Mouse (Mus musculus): ENCODE results near the gene Igf2bp1. TPM values are rescaled to one million over a fixed set of nuclear protein-coding genes. Genes with fewer than 3 reads are reported as not detected.
A peak's percentile ranks its signal among the peaks of the same experiment; 100 is the strongest.

Igf2bp1 gene
- 24.9 and 28.5 TPM in 2 replicates for polyA plus RNA-seq (2014; fragmentation: Nextera tagmentation; extraction: Ambion mirVana)

GRCm38 (mm10) chr11:96005403-96006271, at the start of gene Igf2bp1:
Igf2bp1 (minus strand) TSS chr11:96005940.
- no peaks in the 10 kb centered on the region for H3K27me3 ChIP-seq (ENCODE audit: control insufficient read depth, insufficient read depth, low read length)
- peak within 1 kb of the TSS; percentile 95 for H3K27ac ChIP-seq (ENCODE audit: low read length)
- peaks cover 24% of the 10 kb centered on the region for H3K4me1 ChIP-seq (ENCODE audit: control insufficient read depth, insufficient read depth, low read length)
- WGBS, result 1% methylated on average over 66 of the region's 74 CpGs
- no peaks in the 10 kb centered on the region for H3K9me3 ChIP-seq (ENCODE audit: control insufficient read depth, low read depth, low read length)
- peak within 1 kb of the TSS; percentile 94 for H3K4me2 ChIP-seq (replicated peaks; ENCODE audit: low read depth, low read length)
- no peaks in the 10 kb centered on the region for H3K36me3 ChIP-seq (ENCODE audit: control insufficient read depth, insufficient read depth, low read length)
- peak within 1 kb of the TSS; percentile 62 for H3K4me3 ChIP-seq (ENCODE audit: low read depth, low read length)
- peak; percentile 46; the same call in 1 of the 2 replicates for ATAC-seq (ENCODE audit: insufficient number of reproducible peaks, insufficient read depth, low FRiP score, low read depth)
- peak within 1 kb of the TSS; percentile 95 for H3K9ac ChIP-seq (replicated peaks; ENCODE audit: low read depth, low read length)

DNA sequence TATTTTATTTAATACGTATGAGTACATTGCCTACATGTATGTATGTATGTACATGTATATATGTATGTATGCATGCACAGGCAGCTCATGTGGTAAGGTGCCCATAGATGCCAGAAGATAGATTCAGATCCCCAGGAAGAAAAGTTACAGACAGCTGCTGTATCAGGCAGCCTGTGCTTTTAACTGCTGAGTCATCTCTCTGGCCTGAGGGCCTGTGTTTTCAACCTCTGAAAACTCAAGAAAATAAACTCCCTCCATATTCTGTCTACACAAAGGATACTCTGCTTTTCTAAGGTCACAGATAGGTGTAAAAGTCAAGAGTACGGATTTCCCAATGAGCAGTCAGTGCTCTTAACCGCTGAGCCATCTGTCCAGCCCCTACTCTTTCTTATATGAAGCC, 45.1 kb upstream of the Igf2bp1 start:
- no peak for ATAC-seq (ENCODE audit: insufficient number of reproducible peaks, insufficient read depth, low FRiP score, low read depth)

DNA sequence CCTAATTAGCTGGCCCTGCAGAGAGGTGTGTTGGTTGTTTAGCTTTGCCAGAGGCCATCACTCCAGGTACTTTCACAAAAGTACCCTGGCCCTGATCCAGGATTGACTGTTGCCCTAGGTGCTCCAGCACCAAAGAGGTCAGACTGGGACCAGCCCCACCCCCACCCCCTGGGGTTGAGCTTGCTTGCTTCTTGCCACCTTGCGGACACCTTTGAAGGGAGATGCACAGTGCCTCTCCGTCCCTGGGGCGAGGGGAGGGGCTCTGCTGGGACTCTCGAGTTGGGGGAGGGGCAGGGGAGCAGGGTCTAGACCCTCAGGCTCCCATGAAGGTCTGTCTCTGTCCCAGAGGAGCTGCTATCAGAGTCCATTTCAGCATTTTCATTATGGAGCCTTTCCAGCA, 44.2 kb upstream of the Igf2bp1 start:
- H3K27me3 ChIP-seq (ENCODE audit: control insufficient read depth, insufficient read depth, low read length), result no peaks in the 10 kb centered on the region
- H3K9ac ChIP-seq (replicated peaks; ENCODE audit: low read depth, low read length), result no peak overlapping the region
- H3K4me2 ChIP-seq (replicated peaks; ENCODE audit: low read depth, low read length), result no peak overlapping the region
- no peak overlapping the region for H3K27ac ChIP-seq (ENCODE audit: low read length)
- no peaks in the 10 kb centered on the region for H3K9me3 ChIP-seq (ENCODE audit: control insufficient read depth, low read depth, low read length)
- WGBS, result 83% methylated on average over 4 of the region's 4 CpGs
- H3K4me1 ChIP-seq (ENCODE audit: control insufficient read depth, insufficient read depth, low read length), result no peaks in the 10 kb centered on the region
- H3K4me3 ChIP-seq (ENCODE audit: low read depth, low read length), result no peak overlapping the region
- no peak for ATAC-seq (ENCODE audit: insufficient number of reproducible peaks, insufficient read depth, low FRiP score, low read depth)
- peaks cover 63% of the 10 kb centered on the region for H3K36me3 ChIP-seq (ENCODE audit: control insufficient read depth, insufficient read depth, low read length)

More for the DNA sequence above, 45.1 kb upstream of the Igf2bp1 start:
- Histone ChIP-seq H3K4me1 (ENCODE audit: control insufficient read depth, insufficient read depth, low read length) (no peaks in the 10 kb centered on the region), H3K27me3 (ENCODE audit: control insufficient read depth, insufficient read depth, low read length) (no peaks in the 10 kb centered on the region), H3K9ac (replicated peaks; ENCODE audit: low read depth, low read length) (no peak overlapping the region), H3K4me2 (replicated peaks; ENCODE audit: low read depth, low read length) (no peak overlapping the region), H3K27ac (ENCODE audit: low read length) (no peak overlapping the region), H3K4me3 (ENCODE audit: low read depth, low read length) (no peak overlapping the region), H3K36me3 (ENCODE audit: control insufficient read depth, insufficient read depth, low read length) (peaks cover 67% of the 10 kb centered on the region), H3K9me3 (ENCODE audit: control insufficient read depth, low read depth, low read length) (no peaks in the 10 kb centered on the region)
- WGBS, result 91% methylated on average over 3 of the region's 3 CpGs

- peaks cover 53% of the 10 kb centered on the region for H3K36me3 ChIP-seq (ENCODE audit: control insufficient read depth, insufficient read depth, low read length)
- ATAC-seq (ENCODE audit: insufficient number of reproducible peaks, insufficient read depth, low FRiP score, low read depth), result no peak
- no peak overlapping the region for H3K27ac ChIP-seq (ENCODE audit: low read length)
- 88% methylated on average over 4 of the region's 4 CpGs for WGBS
- H3K4me1 ChIP-seq (ENCODE audit: control insufficient read depth, insufficient read depth, low read length), result no peaks in the 10 kb centered on the region
- H3K4me2 ChIP-seq (replicated peaks; ENCODE audit: low read depth, low read length), result no peak overlapping the region
- H3K9ac ChIP-seq (replicated peaks; ENCODE audit: low read depth, low read length), result no peak overlapping the region
- H3K27me3 ChIP-seq (ENCODE audit: control insufficient read depth, insufficient read depth, low read length), result no peaks in the 10 kb centered on the region
- no peak overlapping the region for H3K4me3 ChIP-seq (ENCODE audit: low read depth, low read length)
- H3K9me3 ChIP-seq (ENCODE audit: control insufficient read depth, low read depth, low read length), result no peaks in the 10 kb centered on the region
Measured at GRCm38 (mm10) chr11:96047469-96048373, 42.0 kb upstream of the Igf2bp1 start.

DNA sequence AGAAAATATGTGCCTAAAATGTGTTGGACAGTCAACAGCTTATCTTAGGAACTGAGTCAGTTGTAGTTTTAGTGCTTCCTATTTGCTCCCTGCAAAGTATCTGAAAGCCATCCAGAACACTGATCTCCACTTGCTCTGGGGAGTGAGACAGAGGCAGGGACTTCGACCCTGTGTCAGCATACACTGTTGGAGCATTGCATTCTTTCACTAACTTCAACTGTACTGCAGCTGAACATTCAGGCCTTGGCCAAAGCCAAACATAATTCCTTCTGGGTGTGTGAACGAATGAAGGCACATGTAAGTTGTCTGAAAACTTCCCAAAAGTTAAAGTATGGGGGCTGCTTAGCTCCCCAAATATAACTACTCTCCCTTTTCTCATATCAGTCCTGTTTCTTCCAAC, 41.1 kb upstream of the Igf2bp1 start:
- no peak overlapping the region for H3K4me2 ChIP-seq (replicated peaks; ENCODE audit: low read depth, low read length)
- H3K4me1 ChIP-seq (ENCODE audit: control insufficient read depth, insufficient read depth, low read length), result no peaks in the 10 kb centered on the region
- H3K36me3 ChIP-seq (ENCODE audit: control insufficient read depth, insufficient read depth, low read length), result peaks cover 45% of the 10 kb centered on the region
- WGBS, result 75% methylated on average over 2 of the region's 2 CpGs
- no peak overlapping the region for H3K9ac ChIP-seq (replicated peaks; ENCODE audit: low read depth, low read length)
- ATAC-seq (ENCODE audit: insufficient number of reproducible peaks, insufficient read depth, low FRiP score, low read depth), result no peak
- no peak overlapping the region for H3K27ac ChIP-seq (ENCODE audit: low read length)
- H3K4me3 ChIP-seq (ENCODE audit: low read depth, low read length), result no peak overlapping the region
- no peaks in the 10 kb centered on the region for H3K27me3 ChIP-seq (ENCODE audit: control insufficient read depth, insufficient read depth, low read length)
- H3K9me3 ChIP-seq (ENCODE audit: control insufficient read depth, low read depth, low read length), result no peaks in the 10 kb centered on the region

GRCm38 (mm10) chr11:96046028-96046427, 40.3 kb upstream of the Igf2bp1 start:
- no peak overlapping the region for H3K9ac ChIP-seq (replicated peaks; ENCODE audit: low read depth, low read length)
- H3K4me2 ChIP-seq (replicated peaks; ENCODE audit: low read depth, low read length), result no peak overlapping the region
- no peak overlapping the region for H3K4me3 ChIP-seq (ENCODE audit: low read depth, low read length)
- no peaks in the 10 kb centered on the region for H3K27me3 ChIP-seq (ENCODE audit: control insufficient read depth, insufficient read depth, low read length)
- peaks cover 38% of the 10 kb centered on the region for H3K36me3 ChIP-seq (ENCODE audit: control insufficient read depth, insufficient read depth, low read length)
- ATAC-seq (ENCODE audit: insufficient number of reproducible peaks, insufficient read depth, low FRiP score, low read depth), result no peak
- WGBS, result 85% methylated on average over 8 of the region's 8 CpGs
- H3K4me1 ChIP-seq (ENCODE audit: control insufficient read depth, insufficient read depth, low read length), result no peaks in the 10 kb centered on the region
- H3K27ac ChIP-seq (ENCODE audit: low read length), result no peak overlapping the region
- H3K9me3 ChIP-seq (ENCODE audit: control insufficient read depth, low read depth, low read length), result no peaks in the 10 kb centered on the region

DNA sequence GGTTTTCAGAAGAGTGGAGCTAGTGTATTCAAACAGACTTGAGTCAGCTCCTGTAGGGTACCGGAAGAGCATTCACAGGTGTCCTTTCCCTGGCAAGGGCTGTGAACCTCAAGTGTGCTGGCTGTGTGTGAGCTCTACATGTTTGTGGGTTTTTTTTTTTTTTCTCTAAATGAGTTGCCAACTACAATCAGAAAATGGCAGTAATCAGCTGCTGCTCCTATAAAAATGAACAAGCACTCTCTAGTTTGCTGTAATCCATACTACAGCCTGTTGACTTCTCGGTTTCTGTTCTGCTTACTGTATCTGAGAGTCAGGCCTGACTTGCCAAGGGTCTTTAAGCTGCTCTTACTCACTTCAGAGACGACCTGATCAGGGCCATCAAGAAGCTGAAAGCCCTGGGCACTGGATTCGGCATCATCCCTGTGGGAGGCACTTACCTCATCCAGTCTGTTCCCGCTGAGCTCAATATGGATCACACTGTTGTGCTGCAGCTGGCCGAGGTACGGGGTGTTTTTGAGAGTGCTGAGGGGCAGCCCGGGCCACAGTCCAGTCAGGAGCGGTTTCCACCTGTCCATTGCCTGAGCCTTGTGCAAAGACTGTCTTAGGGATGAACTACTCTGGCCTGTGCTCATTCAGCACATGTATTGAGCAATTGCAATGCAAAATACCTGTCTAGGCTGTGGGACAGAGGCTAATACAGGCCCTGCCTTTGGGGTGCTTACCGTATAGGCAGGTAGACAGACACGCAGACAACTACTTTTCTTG, 39.2 kb upstream of the Igf2bp1 start:
- H3K9me3 ChIP-seq (ENCODE audit: control insufficient read depth, low read depth, low read length), result no peaks in the 10 kb centered on the region
- H3K4me1 ChIP-seq (ENCODE audit: control insufficient read depth, insufficient read depth, low read length), result no peaks in the 10 kb centered on the region
- WGBS, result 87% methylated on average over 11 of the region's 11 CpGs
- ATAC-seq (ENCODE audit: insufficient number of reproducible peaks, insufficient read depth, low FRiP score, low read depth), result no peak
- H3K27ac ChIP-seq (ENCODE audit: low read length), result no peak overlapping the region
- H3K4me3 ChIP-seq (ENCODE audit: low read depth, low read length), result no peak overlapping the region
- H3K9ac ChIP-seq (replicated peaks; ENCODE audit: low read depth, low read length), result no peak overlapping the region
- H3K4me2 ChIP-seq (replicated peaks; ENCODE audit: low read depth, low read length), result no peak overlapping the region
- peaks cover 27% of the 10 kb centered on the region for H3K36me3 ChIP-seq (ENCODE audit: control insufficient read depth, insufficient read depth, low read length)
- no peaks in the 10 kb centered on the region for H3K27me3 ChIP-seq (ENCODE audit: control insufficient read depth, insufficient read depth, low read length)

DNA sequence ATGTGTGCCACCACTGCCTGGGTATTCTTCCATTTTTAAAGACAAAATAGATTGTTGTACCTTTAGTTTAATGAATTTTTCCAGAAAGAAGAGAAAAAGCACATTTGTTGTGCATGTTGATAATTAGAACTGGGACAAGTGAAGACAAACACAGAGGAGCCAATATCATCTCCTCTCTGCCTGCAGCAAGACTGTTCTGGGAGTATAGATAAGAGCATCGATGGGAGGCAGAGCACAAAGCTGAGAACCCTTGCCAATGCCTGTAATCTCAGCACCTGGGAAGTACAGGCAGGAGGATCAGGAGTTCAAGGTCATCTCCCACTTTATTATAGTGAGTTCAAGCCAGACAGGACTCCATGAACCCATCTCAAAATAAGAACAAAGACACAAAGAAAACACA, 32.8 kb upstream of the Igf2bp1 start:
- Histone ChIP-seq H3K9ac (replicated peaks; ENCODE audit: low read depth, low read length) (no peak overlapping the region), H3K27ac (ENCODE audit: low read length) (no peak overlapping the region), H3K9me3 (ENCODE audit: control insufficient read depth, low read depth, low read length) (no peaks in the 10 kb centered on the region), H3K4me1 (ENCODE audit: control insufficient read depth, insufficient read depth, low read length) (peaks cover 6% of the 10 kb centered on the region; the same call in 1 of the 2 replicates), H3K27me3 (ENCODE audit: control insufficient read depth, insufficient read depth, low read length) (no peaks in the 10 kb centered on the region), H3K4me3 (ENCODE audit: low read depth, low read length) (no peak overlapping the region), H3K36me3 (ENCODE audit: control insufficient read depth, insufficient read depth, low read length) (peaks cover 6% of the 10 kb centered on the region), H3K4me2 (replicated peaks; ENCODE audit: low read depth, low read length) (no peak overlapping the region)
- no peak for ATAC-seq (ENCODE audit: insufficient number of reproducible peaks, insufficient read depth, low FRiP score, low read depth)
- WGBS, result 95% methylated on average over 1 of the region's 1 CpGs

All from stomach, embryonic 14.5 days (tissue).